Mouse (Mus musculus) urinary bladder, postnatal 0 days (tissue): ENCODE data around the gene Col9a3. TPM values are rescaled to one million over a fixed set of nuclear protein-coding genes. Genes with fewer than 3 reads are reported as not detected.

Source experiments
- polyA plus RNA-seq: library from polyadenylated mRNA; unstranded; fragments of >200 nt; fragmentation: Nextera tagmentation; extraction: Ambion mirVana; gene quantifications from 2 replicates; pipeline ENCODE4 v1.2.1, GENCODE M21; 2015

Col9a3 gene
- polyA plus RNA-seq: 4.9 and 6.7 TPM in 2 replicates

DNA sequence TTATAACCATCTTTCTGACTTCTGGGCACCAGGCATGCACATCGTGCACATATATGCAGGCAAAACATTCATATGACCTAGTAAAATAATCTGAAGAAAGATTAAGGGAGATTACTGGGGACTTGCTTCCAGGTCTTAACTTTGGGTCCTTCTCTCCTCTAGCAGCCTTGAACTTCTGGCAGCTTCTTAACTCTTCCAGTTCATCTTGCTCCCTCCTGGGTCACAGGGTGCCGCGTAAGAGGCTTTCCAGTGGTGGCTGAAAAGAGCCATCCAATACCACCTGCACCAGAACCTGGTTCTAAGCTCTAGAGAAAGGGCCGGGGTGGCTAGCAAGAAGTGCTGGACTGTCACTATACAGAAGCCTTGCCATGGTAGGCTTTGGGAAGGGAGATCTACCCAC, at the start of gene Col9a3:
Gene Col9a3 (plus strand): TSS at position 301 of the 400 bp plus-strand sequence.

GRCm38 (mm10) chr2:180581002-180581401, 16.6 kb upstream of the Col9a3 start, which contains the start of gene Mrgbp:
Gene Mrgbp (plus strand): TSS chr2:180581304.

GRCm38 (mm10) chr2:180589123-180589831, 8.3 kb upstream of the Col9a3 start, which contains the start of gene Ogfr:
Gene Ogfr (plus strand): TSS chr2:180589245.

DNA sequence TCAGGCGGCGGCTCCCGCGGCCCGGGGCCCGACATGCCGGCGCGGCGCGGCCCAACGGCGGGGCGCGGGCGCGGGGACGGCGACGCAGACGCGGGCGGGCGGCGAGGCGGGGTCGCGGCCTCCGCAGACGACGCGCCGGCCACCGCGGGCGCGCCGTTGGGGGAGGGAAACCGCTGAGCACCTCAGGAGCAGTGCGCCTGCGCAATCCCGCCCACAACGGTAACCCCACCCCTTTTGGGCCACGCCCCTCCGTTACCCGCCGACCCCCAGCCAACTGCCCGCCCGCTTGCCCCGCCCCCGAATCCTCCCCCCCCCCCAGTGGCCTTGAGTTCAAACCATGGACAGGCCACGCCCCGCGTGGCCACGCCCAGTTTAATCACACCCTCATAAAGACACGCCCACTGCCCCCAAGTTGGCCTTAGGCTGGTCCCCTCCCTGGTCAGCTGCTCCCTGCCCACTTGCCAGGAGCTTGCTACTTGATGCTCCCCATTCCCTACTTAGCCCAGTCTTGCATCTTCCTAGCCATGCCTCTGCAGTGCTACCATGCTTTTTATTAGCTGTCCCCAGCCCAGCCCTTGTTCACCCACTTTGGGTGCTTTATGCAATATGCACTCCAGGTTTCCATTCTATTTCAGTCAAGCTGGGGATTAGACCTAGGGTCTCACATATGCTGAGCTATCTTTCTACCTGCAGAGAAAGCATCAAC, 45.1 kb downstream of the Col9a3 start, which contains the start of gene Tcfl5:
Gene Tcfl5 (minus strand): TSS at position 154 of the 706 bp plus-strand sequence.

Other genes starting within 250 kb of the Col9a3 start
- 1.1 TPM in 2 replicates for gene Slco4a1, start 141.5 kb upstream of the Col9a3 start, polyA plus RNA-seq
- 0.30 and 0.46 TPM in 2 replicates for gene Ntsr1, start 97.8 kb upstream of the Col9a3 start, polyA plus RNA-seq
- 13.4 and 15.2 TPM in 2 replicates for gene Mrgbp, start 16.5 kb upstream of the Col9a3 start, polyA plus RNA-seq
- gene Ogfr, start 8.5 kb upstream of the Col9a3 start, polyA plus RNA-seq: 31.5 and 33.5 TPM in 2 replicates
- 0.15 and 0.28 TPM in 2 replicates for gene Tcfl5, start 44.9 kb downstream of the Col9a3 start, polyA plus RNA-seq
- gene Dido1, start 112.2 kb downstream of the Col9a3 start, polyA plus RNA-seq: 11.2 and 12.7 TPM in 2 replicates
- gene Gid8, start 112.3 kb downstream of the Col9a3 start, polyA plus RNA-seq: 51.8 and 56.6 TPM in 2 replicates
- gene Slc17a9, start 127.5 kb downstream of the Col9a3 start, polyA plus RNA-seq: 3.4 and 3.7 TPM in 2 replicates
- gene Bhlhe23, start 179.1 kb downstream of the Col9a3 start, polyA plus RNA-seq: not detected in 2 replicates